Mouse (Mus musculus) CH12.LX (cell line): ENCODE measurements around the gene Prox1.

Experiments
- BHLHE40 ChIP-seq: IDR thresholded peaks from 2 replicates; pipeline ENCODE4 v1.6.1; 2011; ENCODE audit warnings: mild to moderate bottlenecking, low read depth, low read length, improper control_type of control experiment
- CTCF ChIP-seq, 2 experiments: IDR thresholded peaks in 1 of 2; conservative IDR thresholded peaks in 1 of 2; 2 replicates each; pipeline ENCODE4 v1.5.1; 2011 to 2012; ENCODE audit warnings: low read depth in 2 of 2, low read length in 2 of 2, improper control_type of control experiment in 1 of 2, inconsistent platforms in 1 of 2, mild to moderate bottlenecking in 1 of 2, moderate library complexity in 1 of 2
- POLR2A ChIP-seq: IDR thresholded peaks from 2 replicates; pipeline ENCODE4 v1.6.1; 2011; ENCODE audit warnings: low read depth, mild to moderate bottlenecking, improper control_type of control experiment, low read length
- USF1 ChIP-seq: IDR thresholded peaks from 2 replicates; pipeline ENCODE4 v1.6.1; 2014; ENCODE audit warnings: low read depth, mild to moderate bottlenecking, inconsistent platforms, low read length, improper control_type of control experiment
- ZC3H11A ChIP-seq: IDR thresholded peaks from 2 replicates; pipeline ENCODE4 v1.6.1; 2012; ENCODE audit warnings: low read depth, mild to moderate bottlenecking, inconsistent platforms, low read length, improper control_type of control experiment

DNA sequence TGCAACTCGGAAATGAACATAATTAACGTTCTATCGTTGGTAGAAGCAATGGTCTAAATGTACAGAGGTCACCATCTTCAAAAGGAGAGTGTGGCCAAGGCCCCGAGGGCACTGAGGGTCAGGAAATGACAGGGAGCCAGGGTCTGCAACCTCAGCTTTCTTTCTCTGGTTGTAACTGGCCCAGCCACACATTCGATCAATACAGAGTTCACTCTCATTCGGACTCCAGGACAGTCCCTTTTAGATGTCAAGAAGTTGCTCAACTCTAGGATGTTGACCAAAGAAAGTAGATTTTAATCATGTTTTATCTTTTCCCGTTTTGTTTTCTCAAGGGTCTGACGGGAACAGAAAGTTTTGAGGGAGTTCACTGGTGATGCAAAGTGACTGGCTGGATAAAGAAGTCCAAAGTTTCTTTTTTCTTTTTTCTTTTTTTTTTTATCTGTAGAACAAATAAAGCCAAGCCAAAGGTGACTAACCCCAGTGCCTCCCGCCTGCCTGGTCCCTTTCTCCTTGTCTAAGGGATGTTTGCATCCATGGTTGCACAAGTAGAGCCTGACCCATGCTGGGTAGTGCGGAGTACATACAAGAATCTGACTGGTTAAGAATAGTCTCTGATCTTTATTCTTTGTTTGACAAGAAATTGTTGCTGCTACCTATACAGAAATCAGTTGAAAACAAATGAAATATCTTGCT, 34.0 kb upstream of the Prox1 start:
- TF ChIP-seq BHLHE40, result no peak
- TF ChIP-seq CTCF (conservative IDR thresholded peaks at IDR 0.05 in 1 of 2, IDR thresholded peaks at IDR 0.05 in 1 of 2; ENCODE audit: low read depth in 2 of 2, low read length in 2 of 2), result no peak
- TF ChIP-seq POLR2A, result no peak
- no peak for TF ChIP-seq ZC3H11A
- TF ChIP-seq USF1, result no peak
